In the genomic region with DNA sequence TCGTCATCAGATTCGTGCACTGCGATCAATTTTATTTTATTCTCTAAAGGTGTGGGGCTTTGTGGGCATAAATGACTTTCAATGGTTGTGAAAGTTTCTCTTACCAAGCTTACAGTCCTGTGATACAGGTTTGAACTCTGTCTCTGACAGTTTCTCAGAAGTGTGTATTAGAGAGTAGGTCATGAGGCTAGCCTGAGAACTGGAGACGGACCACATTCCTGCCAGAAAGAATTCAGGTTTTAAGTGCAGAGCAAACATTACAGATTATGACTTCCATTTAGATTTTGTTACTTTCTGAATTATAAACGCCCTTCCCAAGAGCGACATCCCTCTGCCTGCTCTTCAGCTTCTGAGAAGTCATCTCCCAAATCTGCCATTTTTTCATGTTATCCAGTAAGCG, we compare ENCODE assay signal across 8 mouse cellular contexts. TPM values are rescaled to one million over a fixed set of nuclear protein-coding genes. Genes with fewer than 3 reads are reported as not detected.
DNase-seq lines count a peak whose midpoint lies in the region; ATAC-seq lines count a peak whose summit lies in the region.

No protein-coding gene starts in this region.

- H3K27me3 ChIP-seq in neural tube, embryonic 11.5 days (ENCODE audit: control insufficient read depth, insufficient read depth, low read length): no peaks in the 10 kb centered on the region
- no peaks in the 10 kb centered on the region for H3K27me3 ChIP-seq in limb, embryonic 13.5 days
- no peaks in the 10 kb centered on the region for H3K27me3 ChIP-seq in stomach, embryonic 14.5 days (ENCODE audit: control insufficient read depth, insufficient read depth, low read length)

- H3K4me2 ChIP-seq in neural tube, embryonic 11.5 days (ENCODE audit: low read depth): peak overlapping the region; percentile 79
- H3K4me2 ChIP-seq in limb, embryonic 13.5 days (replicated peaks): peak overlapping the region; percentile 70
- H3K4me2 ChIP-seq in stomach, embryonic 14.5 days (replicated peaks; ENCODE audit: low read depth, low read length): peak overlapping the region; percentile 68

- no peaks in the 10 kb centered on the region for H3K4me1 ChIP-seq in neural tube, embryonic 11.5 days (ENCODE audit: control insufficient read depth, insufficient read depth, low read length)
- 0 out of 2 replicates have a peak, but pooled peaks cover 4% of the 10 kb centered on the region for H3K4me1 ChIP-seq in limb, embryonic 13.5 days
- 0 out of 2 replicates have a peak, but pooled peaks cover 11% of the 10 kb centered on the region for H3K4me1 ChIP-seq in stomach, embryonic 14.5 days (ENCODE audit: control insufficient read depth, insufficient read depth, low read length)

- no peak for ATAC-seq in neural tube, embryonic 11.5 days (ENCODE audit: insufficient read depth, low FRiP score, low TSS enrichment)
- no peak for ATAC-seq in limb, embryonic 13.5 days (ENCODE audit: low FRiP score, low read depth)
- 0 out of 2 replicates have a peak, but pooled peaks have one; percentile 1 for ATAC-seq in stomach, embryonic 14.5 days (ENCODE audit: insufficient number of reproducible peaks, insufficient read depth, low FRiP score, low read depth)
- no peak for ATAC-seq in frontal cortex, adult (ENCODE audit: low TSS enrichment)

- peak overlapping the region; percentile 66 for H3K9ac ChIP-seq in neural tube, embryonic 11.5 days (ENCODE audit: low read length)
- H3K9ac ChIP-seq in limb, embryonic 13.5 days: peak overlapping the region; percentile 62
- H3K9ac ChIP-seq in stomach, embryonic 14.5 days (replicated peaks; ENCODE audit: low read depth, low read length): peak overlapping the region; percentile 28; the same call in 1 of the 2 replicates

- peak overlapping the region; percentile 42 for H3K4me3 ChIP-seq in neural tube, embryonic 11.5 days (ENCODE audit: low read depth, low read length)
- H3K4me3 ChIP-seq in limb, embryonic 13.5 days: peak overlapping the region; percentile 51
- peak overlapping the region; percentile 36 for H3K4me3 ChIP-seq in stomach, embryonic 14.5 days (ENCODE audit: low read depth, low read length)

- no peaks in the 10 kb centered on the region for H3K36me3 ChIP-seq in neural tube, embryonic 11.5 days (ENCODE audit: control insufficient read depth, insufficient read depth, low read length)
- H3K36me3 ChIP-seq in limb, embryonic 13.5 days: no peaks in the 10 kb centered on the region
- no peaks in the 10 kb centered on the region for H3K36me3 ChIP-seq in stomach, embryonic 14.5 days (ENCODE audit: control insufficient read depth, insufficient read depth, low read length)

- DNase-seq in embryo, embryonic 10 days (ENCODE audit: low spot score): peak; percentile 41
- DNase-seq in embryo, embryonic 9.5 days (ENCODE audit: extremely low spot score): no peak
- no peak for DNase-seq in neural tube, embryonic 11.5 days (ENCODE audit: low spot score)
- no peak for DNase-seq in neural tube, embryonic 10.5 days (ENCODE audit: extremely low spot score, low spot score)
- no peak for DNase-seq in adrenal gland, postnatal 25 days

- 40% methylated on average over 7 of the region's 7 CpGs for WGBS in neural tube, embryonic 11.5 days
- WGBS in limb, embryonic 13.5 days: 37% methylated on average over 7 of the region's 7 CpGs
- WGBS in stomach, embryonic 14.5 days: 27% methylated on average over 7 of the region's 7 CpGs

- no peaks in the 10 kb centered on the region for H3K9me3 ChIP-seq in neural tube, embryonic 11.5 days (ENCODE audit: control insufficient read depth, low read length)
- no peaks in the 10 kb centered on the region for H3K9me3 ChIP-seq in limb, embryonic 13.5 days
- H3K9me3 ChIP-seq in stomach, embryonic 14.5 days (ENCODE audit: control insufficient read depth, low read depth, low read length): no peaks in the 10 kb centered on the region

- H3K27ac ChIP-seq in neural tube, embryonic 11.5 days (ENCODE audit: low read depth, low read length): peak overlapping the region; percentile 78
- H3K27ac ChIP-seq in limb, embryonic 13.5 days: no peak overlapping the region
- peak overlapping the region; percentile 78 for H3K27ac ChIP-seq in stomach, embryonic 14.5 days (ENCODE audit: low read length)

RNA-seq across cellular contexts. Expression of a gene that starts 42.7 kb away (rescaled TPM):
- polyA plus RNA-seq in neural tube, embryonic 11.5 days (2014; fragmentation: Nextera tagmentation; extraction: Ambion mirVana): 36.6 and 42.0 TPM in 2 replicates
- 69.3 and 71.8 TPM in 2 replicates for polyA plus RNA-seq in limb, embryonic 13.5 days (2015; fragmentation: Nextera tagmentation; extraction: Ambion mirVana)
- 60.2 and 65.6 TPM in 2 replicates for polyA plus RNA-seq in stomach, embryonic 14.5 days (2014; fragmentation: Nextera tagmentation; extraction: Ambion mirVana)
- total RNA-seq in adrenal gland, postnatal 25 days (2021): 25.0 and 29.5 TPM in 2 replicates

RNA-seq across cellular contexts. Expression of a gene that starts 47.1 kb away (rescaled TPM):
- 30.9 and 31.2 TPM in 2 replicates for polyA plus RNA-seq in neural tube, embryonic 11.5 days (2014; fragmentation: Nextera tagmentation; extraction: Ambion mirVana)
- 38.3 and 38.8 TPM in 2 replicates for polyA plus RNA-seq in limb, embryonic 13.5 days (2015; fragmentation: Nextera tagmentation; extraction: Ambion mirVana)
- polyA plus RNA-seq in stomach, embryonic 14.5 days (2014; fragmentation: Nextera tagmentation; extraction: Ambion mirVana): 35.2 and 37.3 TPM in 2 replicates
- total RNA-seq in adrenal gland, postnatal 25 days (2021): 22.2 and 26.8 TPM in 2 replicates

RNA-seq across cellular contexts. Expression of a gene that starts 57.1 kb away (rescaled TPM):
- polyA plus RNA-seq in neural tube, embryonic 11.5 days (2014; fragmentation: Nextera tagmentation; extraction: Ambion mirVana): 10.5 and 12.8 TPM in 2 replicates
- 0.11 and 0.19 TPM in 2 replicates for polyA plus RNA-seq in limb, embryonic 13.5 days (2015; fragmentation: Nextera tagmentation; extraction: Ambion mirVana)
- polyA plus RNA-seq in stomach, embryonic 14.5 days (2014; fragmentation: Nextera tagmentation; extraction: Ambion mirVana): 9.3 and 11.8 TPM in 2 replicates
- not detected in 2 replicates for total RNA-seq in adrenal gland, postnatal 25 days (2021)
